Mouse (Mus musculus) urinary bladder, postnatal 0 days (tissue): ENCODE data around the gene Gm12794. TPM values are rescaled to one million over a fixed set of nuclear protein-coding genes. Genes with fewer than 3 reads are reported as not detected.

ENCODE experiments used
- polyA plus RNA-seq: library from polyadenylated mRNA; unstranded; fragments of >200 nt; fragmentation: Nextera tagmentation; extraction: Ambion mirVana; gene quantifications from 2 replicates; pipeline ENCODE4 v1.2.1, GENCODE M21; 2015

The Gm12794 gene
- polyA plus RNA-seq, result not detected in 2 replicates

GRCm38 (mm10) chr4:101940107-101940506, at the start of gene Gm12794:
Gene Gm12794, plus strand, starts transcription at chr4:101940407.

GRCm38 (mm10) chr4:101893656-101894420, 46.4 kb upstream of the Gm12794 start, which contains the start of gene C130073F10Rik:
Gene C130073F10Rik, minus strand, starts transcription at chr4:101893789.

DNA sequence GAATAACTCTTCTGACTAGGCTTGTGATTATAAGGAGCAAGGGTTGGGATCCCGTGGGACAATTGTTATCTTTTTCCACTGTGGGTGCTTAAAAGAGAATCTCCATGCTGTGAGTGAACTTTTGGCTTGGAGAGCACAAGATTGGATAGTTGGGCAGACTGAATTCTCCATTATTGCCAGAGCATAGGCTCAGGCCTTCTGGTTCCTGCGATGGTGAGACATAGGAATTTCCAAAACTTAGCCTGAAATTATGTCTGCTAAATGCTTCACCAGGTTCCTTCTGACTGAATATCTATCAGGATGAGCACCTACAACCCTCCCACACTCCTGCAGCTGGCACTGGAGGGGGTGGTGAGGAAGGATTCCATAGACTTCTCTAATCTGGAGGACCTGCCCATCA, 31.4 kb upstream of the Gm12794 start, which contains the start of gene Gm12800:
Gene Gm12800 (plus strand): TSS at position 301 of the 400 bp plus-strand sequence.

DNA sequence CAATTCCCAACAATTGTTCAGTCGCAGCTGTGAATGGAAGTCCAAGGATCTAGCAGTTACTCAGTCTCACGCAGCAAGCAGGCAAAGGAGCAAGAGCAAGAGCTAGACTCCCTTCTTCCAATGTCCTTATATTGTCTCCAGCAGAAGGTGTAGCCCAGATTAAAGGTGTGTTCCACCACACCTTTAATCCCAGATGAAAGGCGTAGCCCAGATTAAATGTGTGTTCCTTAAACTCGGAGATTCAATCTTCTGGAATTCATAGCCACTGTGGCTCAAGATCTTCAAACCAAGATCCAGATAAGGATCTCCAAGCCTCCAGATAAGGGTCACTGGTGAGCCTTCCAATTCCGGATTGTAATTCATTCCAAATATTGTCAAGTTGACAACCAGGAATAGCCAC, 40.7 kb downstream of the Gm12794 start, which contains the start of gene Gm12790:
Gene Gm12790 (minus strand): TSS at position 101 of the 400 bp plus-strand sequence.

GRCm38 (mm10) chr4:101986326-101986725, 46.1 kb downstream of the Gm12794 start, which contains the start of gene Gm12789:
Gene Gm12789, plus strand, starts transcription at chr4:101986626.

Other genes starting within 250 kb of the Gm12794 start
- 5.7 and 5.9 TPM in 2 replicates for gene Lepr, start 223.0 kb upstream of the Gm12794 start, polyA plus RNA-seq
- gene B020004J07Rik, start 96.4 kb upstream of the Gm12794 start, polyA plus RNA-seq, result not detected in 2 replicates
- not detected in 2 replicates for gene C130073F10Rik, start 46.6 kb upstream of the Gm12794 start, polyA plus RNA-seq
- gene Gm12800, start 31.3 kb upstream of the Gm12794 start, polyA plus RNA-seq, result not detected in 2 replicates
- gene Gm12790, start 40.6 kb downstream of the Gm12794 start, polyA plus RNA-seq, result not detected in 2 replicates
- gene Gm12789, start 46.2 kb downstream of the Gm12794 start, polyA plus RNA-seq, result not detected in 2 replicates
- 37.5 and 57.2 TPM in 2 replicates for gene Pde4b, start 147.1 kb downstream of the Gm12794 start, polyA plus RNA-seq